Mouse (Mus musculus) layer of hippocampus, postnatal 10 days (tissue): Measurements from ENCODE around the gene Brca2. TPM values are rescaled to one million over a fixed set of nuclear protein-coding genes. Genes with fewer than 3 reads are reported as not detected.

Experiments
- DNase-seq, 2 experiments: peaks; one replicate each; pipeline ENCODE4 v3.0.0; 2021; ENCODE audit warnings: low spot score in 2 of 2
- total RNA-seq, 2 experiments: library from RNA; stranded (reverse); gene quantifications; 2 replicates each; pipeline ENCODE4 v1.2.3; 2021

Brca2 gene
- total RNA-seq, 2 experiments from 2014 or later: 10.8 to 11.0 TPM

DNA sequence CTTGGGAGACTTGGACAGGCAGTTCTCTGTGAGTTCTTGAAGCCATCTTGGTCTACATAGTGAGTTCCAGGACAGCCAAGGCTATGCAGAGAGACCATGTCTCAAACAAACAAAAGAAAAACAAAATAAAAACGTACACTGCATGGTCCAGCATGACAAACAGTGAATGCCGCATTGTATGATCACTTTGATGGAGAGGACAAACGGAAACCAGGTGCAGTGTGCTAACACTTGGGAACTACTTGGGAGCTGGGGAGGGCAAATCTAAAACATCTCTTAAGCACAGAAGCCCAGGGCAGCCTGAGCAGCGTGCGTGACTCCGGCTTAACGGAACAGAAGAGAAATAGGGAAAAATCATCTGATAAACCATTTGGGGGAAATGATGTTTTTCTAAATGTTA, 74.7 kb downstream of the Brca2 start, which contains the start of gene N4bp2l1:
N4bp2l1 (minus strand) TSS at position 101 of the 400 bp plus-strand sequence.
- DNase-seq: no peak

- DNase-seq: no peak
These were observed 76.0 kb downstream of the Brca2 start for GRCm38 (mm10) chr5:150598202-150599119.

DNA sequence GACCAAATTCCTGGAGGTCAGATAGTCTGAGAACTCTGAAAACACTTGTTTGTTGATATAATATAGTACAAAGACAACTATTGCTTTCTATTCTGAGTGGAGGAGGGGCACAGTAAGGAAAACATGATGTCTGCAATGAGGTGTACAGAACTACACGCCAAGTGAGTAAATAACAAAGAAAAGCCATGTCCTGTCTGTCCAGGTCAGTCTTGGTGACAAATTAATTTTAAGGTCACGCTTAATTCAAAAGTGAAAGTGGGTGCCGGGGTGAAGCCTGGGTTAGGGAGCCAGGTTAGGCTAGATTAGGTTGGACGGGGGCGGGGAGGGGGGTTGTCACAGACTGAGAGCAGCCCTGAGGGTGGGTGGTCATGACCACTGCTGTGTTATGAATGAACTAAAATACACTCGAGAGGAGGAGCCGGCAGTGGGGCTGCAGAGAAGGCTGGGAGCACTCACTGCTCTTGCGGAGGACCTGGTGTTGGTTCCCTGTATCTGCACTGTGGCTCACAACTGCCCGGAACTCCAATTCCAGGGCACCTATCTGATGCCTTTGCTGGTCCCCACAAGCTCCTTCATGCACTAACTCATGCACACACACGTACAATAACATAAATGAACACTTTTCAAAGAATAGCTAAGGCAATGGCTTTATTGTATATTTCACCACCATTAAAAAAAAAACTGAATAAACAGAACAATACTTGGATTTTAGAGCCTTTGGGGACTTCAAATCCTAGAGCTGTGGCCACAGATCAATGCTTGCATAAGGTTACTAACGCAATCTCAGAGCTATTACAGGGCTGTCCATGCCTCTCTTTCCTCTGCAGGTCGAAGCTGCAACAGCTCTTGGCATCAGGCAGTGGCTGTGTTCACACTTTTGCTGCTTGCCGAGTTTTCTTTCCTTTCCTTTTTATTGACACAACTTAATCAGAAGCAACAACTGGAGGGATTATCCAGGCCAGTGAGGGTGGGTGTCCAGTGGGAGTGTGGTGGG, 77.2 kb downstream of the Brca2 start:
- DNase-seq: no peak

- DNase-seq: no peak
These were observed 78.4 kb downstream of the Brca2 start for GRCm38 (mm10) chr5:150600554-150601440.

DNA sequence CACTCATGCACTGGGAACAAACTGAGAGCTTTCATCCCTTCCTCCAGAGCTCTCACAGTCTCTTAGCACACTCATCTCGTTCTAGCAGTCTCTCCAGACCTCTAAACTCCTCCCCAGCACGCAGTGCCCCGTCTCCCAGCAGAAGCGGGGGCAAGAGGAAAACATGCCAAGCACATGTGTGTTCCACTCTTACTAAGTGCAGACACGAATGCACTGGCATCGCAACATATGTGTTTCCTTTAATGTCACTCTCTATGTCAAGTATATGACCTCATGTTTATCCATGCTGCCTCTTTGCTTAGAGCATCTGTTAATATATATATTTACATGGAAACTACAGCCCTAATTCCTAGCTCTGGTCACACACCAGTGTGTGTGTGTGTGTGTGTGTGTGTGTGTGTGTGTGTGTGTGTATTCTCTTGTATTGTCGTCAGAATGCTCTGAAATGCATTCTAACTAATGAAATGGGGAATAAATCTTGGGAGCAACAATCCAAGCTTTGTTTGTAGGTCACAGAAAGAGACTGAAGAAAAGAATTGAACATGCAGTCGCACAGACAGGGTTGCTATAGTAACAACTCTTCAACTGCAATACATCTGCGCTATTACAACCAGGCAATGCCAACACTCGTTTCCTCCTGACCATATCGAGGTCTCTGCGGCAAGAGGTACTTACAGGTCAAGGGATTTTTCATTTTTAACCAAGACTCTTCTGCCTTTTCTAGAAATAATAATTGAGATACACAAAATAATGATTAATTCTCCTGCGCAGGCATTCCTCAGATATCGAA, 79.2 kb downstream of the Brca2 start:
- DNase-seq: peak; percentile 27 to 33

- DNase-seq: no peak
These were observed 83.7 kb downstream of the Brca2 start for GRCm38 (mm10) chr5:150606131-150606530.

GRCm38 (mm10) chr5:150607631-150608030, 85.2 kb downstream of the Brca2 start:
- DNase-seq: no peak

- DNase-seq: no peak
These were observed 88.7 kb downstream of the Brca2 start for GRCm38 (mm10) chr5:150611136-150611535.

DNA sequence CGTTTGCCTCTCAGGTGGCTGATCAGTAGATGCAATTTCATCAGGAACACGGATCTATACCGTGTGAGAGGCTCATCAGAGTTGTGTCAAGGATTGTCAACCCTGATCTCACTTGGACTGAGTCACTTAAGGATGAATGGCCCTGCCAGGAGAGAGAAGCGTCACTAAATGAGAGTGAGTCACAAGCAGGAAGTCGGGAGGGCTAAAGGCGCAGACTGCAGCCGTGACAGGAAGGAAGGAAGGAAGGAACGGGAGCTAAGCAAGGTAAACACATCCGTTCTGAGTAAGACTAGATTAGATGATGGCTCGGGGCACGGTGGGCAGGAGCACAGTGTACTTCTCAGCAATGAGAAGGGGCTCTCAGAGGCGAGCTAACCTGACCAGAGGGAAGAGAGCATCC, 89.3 kb downstream of the Brca2 start:
- DNase-seq: no peak

- DNase-seq: no peak
These were observed 91.6 kb downstream of the Brca2 start for GRCm38 (mm10) chr5:150614054-150614453.

DNA sequence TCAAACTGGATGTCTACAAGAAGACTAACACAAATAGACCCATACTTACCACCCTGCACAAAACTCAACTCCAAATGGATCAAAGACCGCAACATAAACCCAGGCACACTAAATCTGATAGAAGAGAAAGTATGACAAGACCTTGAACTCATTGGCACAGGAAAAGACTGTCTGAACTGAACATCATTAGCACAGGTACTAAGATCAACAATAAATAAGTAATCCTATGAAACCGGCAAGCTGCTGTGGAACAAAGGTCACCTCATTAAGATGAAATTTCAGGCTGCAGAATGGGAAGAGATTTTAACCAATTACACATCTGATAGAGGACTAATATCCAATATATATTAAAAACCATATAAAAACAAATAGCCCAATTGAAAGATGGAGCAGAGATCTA, 93.8 kb downstream of the Brca2 start:
- DNase-seq: no peak

DNA sequence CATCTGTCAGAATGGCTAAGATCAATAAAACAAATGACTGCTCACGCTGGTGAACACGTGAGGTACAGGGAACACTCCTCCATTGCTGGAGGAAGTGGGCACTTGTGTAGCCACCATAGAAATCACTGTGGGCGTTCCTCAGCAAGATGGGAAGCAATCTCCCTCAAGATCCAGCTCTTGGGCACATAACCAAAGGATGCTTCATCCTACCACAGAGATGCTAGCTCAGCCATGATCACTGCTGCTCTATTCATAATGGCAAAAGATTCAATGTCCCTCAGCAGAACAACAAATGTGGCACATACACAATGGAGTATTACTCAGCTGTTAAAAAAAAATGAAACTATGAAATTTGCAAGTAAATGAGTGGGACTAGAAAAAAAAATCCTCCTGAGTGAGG, 94.3 kb downstream of the Brca2 start:
- DNase-seq: no peak

- DNase-seq: no peak
These were observed 96.3 kb downstream of the Brca2 start for GRCm38 (mm10) chr5:150618599-150619355.

Other genes starting within 250 kb of the Brca2 start
- not detected for gene Zar1l, start 4.5 kb upstream of the Brca2 start, total RNA-seq
- gene N4bp2l1, start 74.6 kb downstream of the Brca2 start, total RNA-seq: 10 to 100 TPM; 29.2 to 34.1 TPM
- gene N4bp2l2, start 143.6 kb downstream of the Brca2 start, total RNA-seq: 10 to 100 TPM; 72.9 to 77.5 TPM
- gene Pds5b, start 151.1 kb downstream of the Brca2 start, total RNA-seq: 10 to 100 TPM; 62.1 to 67.6 TPM